15 mouse cellular contexts compared by ENCODE assay signal in genomic region chr12:12196627-12197026, GRCm38 (mm10).
"Had no signal": no experiment of that assay in that cellular context is flagged by ENCODE, and none has a peak within 500 bp of the region (broad histone marks: within the 10 kb centered on the region; RNA-seq: fewer than 3 reads in every experiment).

No protein-coding gene starts in this region.

- H3K27ac ChIP-seq: lung, embryonic 15.5 days; macrophage; midbrain, embryonic 13.5 days; midbrain, embryonic 15.5 days; neural tube, embryonic 12.5 days had no signal

- H3K36me3 ChIP-seq: lung, embryonic 15.5 days; midbrain, embryonic 13.5 days; midbrain, embryonic 15.5 days; neural tube, embryonic 12.5 days had no signal

- ATAC-seq: lung, postnatal 0 days; midbrain, embryonic 13.5 days; midbrain, embryonic 15.5 days had no signal

- H3K27me3 ChIP-seq: lung, embryonic 15.5 days; midbrain, embryonic 13.5 days; midbrain, embryonic 15.5 days; neural tube, embryonic 12.5 days had no signal

- DNase-seq: lung, adult 2 months; lung, postnatal 14 days; lung, postnatal 36 days; right cerebral cortex, postnatal 14 days; thymus, adult 18-20 months; thymus, postnatal 14 days; thymus, postnatal 36 days had no signal

- H3K4me3 ChIP-seq: lung, embryonic 15.5 days; megakaryocyte, embryonic 14.5 days; midbrain, embryonic 13.5 days; midbrain, embryonic 15.5 days; neural tube, embryonic 12.5 days had no signal

- H3K4me2 ChIP-seq: lung, embryonic 15.5 days; midbrain, embryonic 11.5 days; midbrain, embryonic 13.5 days; midbrain, embryonic 15.5 days; neural tube, embryonic 12.5 days had no signal

- H3K9ac ChIP-seq: lung, embryonic 15.5 days; midbrain, embryonic 13.5 days; midbrain, embryonic 15.5 days; neural tube, embryonic 12.5 days had no signal

- H3K4me1 ChIP-seq: lung, embryonic 15.5 days; megakaryocyte, embryonic 14.5 days; midbrain, embryonic 13.5 days; midbrain, embryonic 15.5 days; neural tube, embryonic 12.5 days had no signal

- H3K9me3 ChIP-seq: lung, embryonic 15.5 days; megakaryocyte, embryonic 14.5 days; midbrain, embryonic 13.5 days; midbrain, embryonic 15.5 days; neural tube, embryonic 12.5 days had no signal
